Mouse (Mus musculus): ENCODE measurements at regions not wholly inside any gene's neighbourhood (a gene's known extent, or its start where the extent isn't known, plus 50 kb on each side); places are given as distances from the start of the nearest gene placed in this dataset.
A peak's percentile ranks its signal among the peaks of the same experiment; 100 is the strongest.

GRCm38 (mm10) chr15:71358189-71358790, 2476.1 kb upstream of the Gm6569 start:
- DNase-seq, result no peak

- DNase-seq, result peak; percentile 16
Measured at GRCm38 (mm10) chr15:71375775-71376174, 2458.6 kb upstream of the Gm6569 start.

All from adrenal gland, adult 2 months (tissue).